11 mouse cellular contexts compared by ENCODE assay signal in the genomic region with DNA sequence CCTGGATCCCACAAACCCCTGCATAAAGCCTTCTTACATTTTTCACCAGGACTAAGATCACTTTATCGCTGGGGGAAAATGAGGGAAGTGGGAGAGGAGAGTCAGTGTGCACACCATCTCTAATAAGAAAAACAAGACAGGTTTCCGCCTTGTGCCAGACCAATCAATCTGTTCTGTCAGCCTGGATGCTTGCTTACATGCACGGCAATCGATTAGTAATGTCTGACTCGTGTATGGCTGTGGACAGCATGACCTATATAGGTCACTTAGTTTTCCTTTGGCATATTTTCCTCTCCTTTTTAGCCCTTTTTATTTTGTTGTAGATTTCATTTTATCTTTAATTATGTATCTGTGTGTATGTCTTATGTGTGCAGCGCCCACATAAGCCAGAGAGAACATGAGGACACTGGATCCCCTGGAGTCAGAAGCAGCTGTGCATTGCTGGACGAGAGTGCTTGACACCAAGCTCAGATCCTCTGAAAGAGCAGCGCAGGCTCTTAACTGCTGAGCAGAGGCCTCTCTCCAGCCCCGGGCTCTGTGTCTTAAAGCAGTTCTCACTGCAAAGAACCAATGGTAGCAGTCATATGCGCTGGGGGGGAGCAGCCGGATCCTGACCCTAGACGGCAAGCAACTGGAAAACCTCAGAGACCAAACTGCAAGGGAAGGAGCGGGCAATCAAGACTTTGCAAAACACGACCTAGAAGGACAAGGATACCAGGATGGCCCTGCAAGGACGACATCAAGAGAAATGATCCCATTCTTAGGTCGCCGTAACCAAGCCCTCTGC. TPM values are rescaled to one million over a fixed set of nuclear protein-coding genes. Genes with fewer than 3 reads are reported as not detected.
DNase-seq lines count a peak whose midpoint lies in the region; ATAC-seq and TF ChIP-seq lines count a peak whose summit lies in the region.
"Had no signal": no experiment of that assay in that cellular context is flagged by ENCODE, and none has a peak within 500 bp of the region (broad histone marks: within the 10 kb centered on the region; RNA-seq: fewer than 3 reads in every experiment).

No protein-coding gene starts in this region.

- no peak overlapping the region for H3K4me3 ChIP-seq in liver, adult 2 months (ENCODE audit: insufficient read depth, low read depth, low read length)
- no peak overlapping the region for H3K4me3 ChIP-seq in liver, embryonic 12.5 days
- no peak overlapping the region for H3K4me3 ChIP-seq in hindbrain, embryonic 14.5 days (replicated peaks; ENCODE audit: low read length)

- no peak for TF ChIP-seq CTCF in liver, adult 2 months (IDR thresholded peaks at IDR 0.05; ENCODE audit: low read depth, low read length)

- no peak overlapping the region for H3K4me2 ChIP-seq in liver, embryonic 12.5 days
- H3K4me2 ChIP-seq in hindbrain, embryonic 14.5 days (replicated peaks), result no peak overlapping the region

- no peaks in the 10 kb centered on the region for H3K27me3 ChIP-seq in liver, adult 2 months (ENCODE audit: control insufficient read depth, insufficient read depth, low read length)
- no peaks in the 10 kb centered on the region for H3K27me3 ChIP-seq in liver, embryonic 12.5 days (replicated peaks)
- no peaks in the 10 kb centered on the region for H3K27me3 ChIP-seq in hindbrain, embryonic 14.5 days (ENCODE audit: control insufficient read depth, insufficient read depth, low read length)

- TF ChIP-seq POLR2A in liver, adult 2 months (IDR thresholded peaks at IDR 0.05; ENCODE audit: extremely low read depth, insufficient read depth, low read length), result no peak

- H3K36me3 ChIP-seq in liver, adult 2 months (ENCODE audit: control insufficient read depth, insufficient read depth, low read length), result peaks cover 3% of the 10 kb centered on the region; the same call in 1 of the 2 replicates
- peaks cover 52% of the 10 kb centered on the region for H3K36me3 ChIP-seq in liver, embryonic 12.5 days
- peaks cover 34% of the 10 kb centered on the region; the same call in 1 of the 2 replicates for H3K36me3 ChIP-seq in hindbrain, embryonic 14.5 days (replicated peaks; ENCODE audit: control insufficient read depth, insufficient read depth)

- peaks cover 27% of the 10 kb centered on the region for H3K4me1 ChIP-seq in liver, adult 2 months (ENCODE audit: control insufficient read depth, insufficient read depth, low read length)
- H3K4me1 ChIP-seq in liver, embryonic 12.5 days, result peaks cover 29% of the 10 kb centered on the region
- H3K4me1 ChIP-seq in hindbrain, embryonic 14.5 days (replicated peaks; ENCODE audit: control insufficient read depth, insufficient read depth, low read length), result peaks cover 19% of the 10 kb centered on the region

- H3K79me2 ChIP-seq in liver, adult 2 months (ENCODE audit: control insufficient read depth, insufficient read depth, low read length), result peaks cover 40% of the 10 kb centered on the region

- ATAC-seq in liver, embryonic 12.5 days, result no peak
- no peak for ATAC-seq in hindbrain, embryonic 14.5 days (ENCODE audit: low FRiP score)
- ATAC-seq: intestine, postnatal 0 days had no signal

- no peaks in the 10 kb centered on the region for H3K9me3 ChIP-seq in liver, embryonic 12.5 days (replicated peaks)
- H3K9me3 ChIP-seq in hindbrain, embryonic 14.5 days (ENCODE audit: control insufficient read depth, low read length), result no peaks in the 10 kb centered on the region

- intact Hi-C loops in heart, postnatal 36 days (cut with DNase I), result no loop called here

- H3K9ac ChIP-seq in liver, adult 2 months (ENCODE audit: low read depth, low read length), result no peak overlapping the region
- no peak overlapping the region for H3K9ac ChIP-seq in liver, embryonic 12.5 days
- H3K9ac ChIP-seq in hindbrain, embryonic 14.5 days, result no peak overlapping the region

- H3K27ac ChIP-seq in liver, adult 2 months (replicated peaks; ENCODE audit: insufficient read depth, low read depth, low read length), result no peak overlapping the region
- no peak overlapping the region for H3K27ac ChIP-seq in liver, embryonic 12.5 days
- H3K27ac ChIP-seq in hindbrain, embryonic 14.5 days, result peak overlapping the region; percentile 67

- WGBS in liver, adult 2 months, result 83% methylated on average over 17 of the region's 17 CpGs
- 75% methylated on average over 17 of the region's 17 CpGs for WGBS in liver, embryonic 12.5 days (ENCODE audit: insufficient replicate concordance)
- 69% methylated on average over 17 of the region's 17 CpGs for WGBS in hindbrain, embryonic 14.5 days

- DNase-seq in liver, adult 2 months (ENCODE audit: extremely low read depth, low read depth, low spot score), result peak; percentile 40
- peak; percentile 16 for DNase-seq in c-Kit-positive CD71-positive TER-119-negative erythroid progenitor cells, embryonic 14.5 days (ENCODE audit: low read depth)
- no peak for DNase-seq in hindbrain, embryonic 14.5 days (ENCODE audit: low spot score)
- peak; percentile 42 for DNase-seq in retina, adult 2 months (ENCODE audit: low read depth, low spot score)
- no peak for DNase-seq in thymus, adult 18-20 months
- DNase-seq in heart, postnatal 36 days, result no peak
- DNase-seq in thymus, postnatal 14 days, result no peak
- DNase-seq: gastrocnemius, postnatal 25 days; right cerebral cortex, postnatal 14 days had no signal

RNA-seq across cellular contexts. Expression of a gene that starts 58.3 kb away (rescaled TPM):
- total RNA-seq in liver, adult 2 months (2014; rRNA removed), result 7.1 and 9.4 TPM in 2 replicates
- polyA plus RNA-seq in liver, adult 2 months (2012; rRNA removed), result 15.0 and 17.0 TPM in 2 replicates
- polyA plus RNA-seq in liver, embryonic 12.5 days (2016; fragmentation: Nextera tagmentation; extraction: Ambion mirVana), result 9.7 and 10.0 TPM in 2 replicates
- polyA plus RNA-seq in hindbrain, embryonic 14.5 days (2014; fragmentation: Nextera tagmentation; extraction: Ambion mirVana), result 26.0 and 27.4 TPM in 2 replicates
- total RNA-seq in heart, postnatal 36 days (2021), result 10 to 100 TPM; 70.5 to 74.8 TPM

Comparison
In these comparisons a context has a peak if more than half of its experiments do, and no peak if none do; other contexts are left out.
1. DNase-seq: peak in liver, adult 2 months (single experiment), c-Kit-positive CD71-positive TER-119-negative erythroid progenitor cells, embryonic 14.5 days (single experiment) and retina, adult 2 months (single experiment); none in hindbrain, embryonic 14.5 days (single experiment), thymus, adult 18-20 months (0 of 2), heart, postnatal 36 days (0 of 2) and thymus, postnatal 14 days (single experiment).